Mouse (Mus musculus): Measurements from ENCODE around the gene Ttc23. TPM values are rescaled to one million over a fixed set of nuclear protein-coding genes. Genes with fewer than 3 reads are reported as not detected.

The Ttc23 gene
- total and polyA plus RNA-seq, 3 experiments = 0.42 to 4.8 TPM; not detected in 1

GRCm38 (mm10) chr7:67749441-67750239 is 102.4 kb downstream of the Ttc23 start:
- no peaks in the 10 kb centered on the region for H3K27me3 ChIP-seq (ENCODE audit: control insufficient read depth in 1 of 2, insufficient read depth in 2 of 2, low read length in 2 of 2)
- no peak for TF ChIP-seq MXI1 (IDR thresholded peaks at IDR 0.05; ENCODE audit: low read depth, low read length)
- no peak for TF ChIP-seq GATA1 (IDR thresholded peaks at IDR 0.05; ENCODE audit: low read depth, low read length)
- TF ChIP-seq CTCF (IDR thresholded peaks at IDR 0.05 in 2 of 3, conservative IDR thresholded peaks at IDR 0.05 in 1 of 3; ENCODE audit: control insufficient read depth in 1 of 3, insufficient read depth in 1 of 3, low read depth in 2 of 3, low read length in 3 of 3, poor library complexity in 1 of 3, severe bottlenecking in 1 of 3) = no peak
- no peak for TF ChIP-seq MEF2A (IDR thresholded peaks at IDR 0.05; ENCODE audit: extremely low read depth, insufficient replicate concordance, low read depth, low read length, poor library complexity, severe bottlenecking)
- no peak for TF ChIP-seq UBTF (IDR thresholded peaks at IDR 0.05; ENCODE audit: borderline replicate concordance, insufficient read depth, low read depth, low read length)
- no peak for TF ChIP-seq KAT2A (conservative IDR thresholded peaks at IDR 0.05; ENCODE audit: low read depth, low read length)
- no peak for TF ChIP-seq MYC (IDR thresholded peaks at IDR 0.05; ENCODE audit: low read depth, low read length)
- no peak overlapping the region for H3K27ac ChIP-seq (ENCODE audit: control insufficient read depth, low read depth, low read length)
- DNase-seq (ENCODE audit: low read depth, low spot score) = no peak
- no peak overlapping the region for H3K4me3 ChIP-seq (ENCODE audit: control insufficient read depth in 1 of 2, insufficient read depth in 1 of 2, low read depth in 2 of 2, low read length in 2 of 2)
- H3K9me3 ChIP-seq (replicated peaks; ENCODE audit: insufficient read depth, low read length) = no peaks in the 10 kb centered on the region
- H3K4me1 ChIP-seq (ENCODE audit: control insufficient read depth in 1 of 2, insufficient read depth in 2 of 2, low read length in 2 of 2) = no peaks in the 10 kb centered on the region
- no peak overlapping the region for H3K9ac ChIP-seq (ENCODE audit: control insufficient read depth, low read depth, low read length, poor library complexity, severe bottlenecking)
- no peaks in the 10 kb centered on the region for H3K36me3 ChIP-seq (ENCODE audit: control insufficient read depth in 1 of 2, insufficient read depth in 2 of 2, low read length in 2 of 2)
- H3K79me2 ChIP-seq (ENCODE audit: control insufficient read depth, insufficient read depth, low read length, poor library complexity) = no peaks in the 10 kb centered on the region

- Histone ChIP-seq H3K79me2 (ENCODE audit: control insufficient read depth, insufficient read depth, low read length, poor library complexity) (no peaks in the 10 kb centered on the region), H3K27me3 (ENCODE audit: control insufficient read depth in 1 of 2, insufficient read depth in 2 of 2, low read length in 2 of 2) (no peaks in the 10 kb centered on the region), H3K9ac (ENCODE audit: control insufficient read depth, low read depth, low read length, poor library complexity, severe bottlenecking) (no peak overlapping the region), H3K4me1 (ENCODE audit: control insufficient read depth in 1 of 2, insufficient read depth in 2 of 2, low read length in 2 of 2) (no peaks in the 10 kb centered on the region), H3K27ac (ENCODE audit: control insufficient read depth, low read depth, low read length) (no peak overlapping the region), H3K36me3 (ENCODE audit: control insufficient read depth in 1 of 2, insufficient read depth in 2 of 2, low read length in 2 of 2) (no peaks in the 10 kb centered on the region), H3K4me3 (ENCODE audit: control insufficient read depth in 1 of 2, insufficient read depth in 1 of 2, low read depth in 2 of 2, low read length in 2 of 2) (no peak overlapping the region), H3K9me3 (replicated peaks; ENCODE audit: insufficient read depth, low read length) (no peaks in the 10 kb centered on the region)
- no peak for DNase-seq (ENCODE audit: low read depth, low spot score)
- TF ChIP-seq MAFK (IDR thresholded peaks at IDR 0.05; ENCODE audit: borderline replicate concordance, low read depth, low read length) = no peak
- no peak for TF ChIP-seq SMC3 (IDR thresholded peaks at IDR 0.05; ENCODE audit: low read depth, low read length)
- TF ChIP-seq USF1 (IDR thresholded peaks at IDR 0.05; ENCODE audit: low read depth, low read length) = no peak
These were observed 107.4 kb downstream of the Ttc23 start for GRCm38 (mm10) chr7:67754606-67755005.

GRCm38 (mm10) chr7:67755366-67755765 is 108.2 kb downstream of the Ttc23 start:
- H3K9ac ChIP-seq (ENCODE audit: control insufficient read depth, low read depth, low read length, poor library complexity, severe bottlenecking) = no peak overlapping the region
- no peaks in the 10 kb centered on the region for H3K4me1 ChIP-seq (ENCODE audit: control insufficient read depth in 1 of 2, insufficient read depth in 2 of 2, low read length in 2 of 2)
- no peaks in the 10 kb centered on the region for H3K9me3 ChIP-seq (replicated peaks; ENCODE audit: insufficient read depth, low read length)
- no peak for DNase-seq (ENCODE audit: low read depth, low spot score)
- no peak overlapping the region for H3K27ac ChIP-seq (ENCODE audit: control insufficient read depth, low read depth, low read length)
- TF ChIP-seq SMC3 (IDR thresholded peaks at IDR 0.05; ENCODE audit: low read depth, low read length) (no peak), MYC (IDR thresholded peaks at IDR 0.05; ENCODE audit: low read depth, low read length) (no peak), BHLHE40 (IDR thresholded peaks at IDR 0.05; ENCODE audit: borderline replicate concordance, low read depth, low read length) (no peak), MAZ (IDR thresholded peaks at IDR 0.05; ENCODE audit: low read depth, low read length) (no peak), GATA1 (IDR thresholded peaks at IDR 0.05; ENCODE audit: low read depth, low read length) (no peak), ETS1 (IDR thresholded peaks at IDR 0.05; ENCODE audit: low read depth, low read length) (no peak), POLR2AphosphoS5 (IDR thresholded peaks at IDR 0.05; ENCODE audit: borderline replicate concordance, low read depth, low read length) (no peak), ZKSCAN1 (IDR thresholded peaks at IDR 0.05; ENCODE audit: low read depth, low read length) (no peak), MAFK (IDR thresholded peaks at IDR 0.05; ENCODE audit: borderline replicate concordance, low read depth, low read length) (no peak), ELF1 (IDR thresholded peaks at IDR 0.05; ENCODE audit: low read depth, low read length) (no peak), MYB (IDR thresholded peaks at IDR 0.05; ENCODE audit: low read depth, low read length) (no peak), CHD2 (IDR thresholded peaks at IDR 0.05; ENCODE audit: low read length) (no peak), UBTF (IDR thresholded peaks at IDR 0.05; ENCODE audit: borderline replicate concordance, insufficient read depth, low read depth, low read length) (no peak), MAX (IDR thresholded peaks at IDR 0.05; ENCODE audit: low read length) (no peak), GABPA (IDR thresholded peaks at IDR 0.05; ENCODE audit: low read depth, low read length) (no peak), NRF1 (IDR thresholded peaks at IDR 0.05; ENCODE audit: insufficient read depth, low read depth, low read length, poor library complexity, severe bottlenecking) (no peak), E2F4 (IDR thresholded peaks at IDR 0.05; ENCODE audit: borderline replicate concordance, low read depth, low read length) (no peak)
- H3K4me3 ChIP-seq (ENCODE audit: control insufficient read depth in 1 of 2, insufficient read depth in 1 of 2, low read depth in 2 of 2, low read length in 2 of 2) = no peak overlapping the region
- no peaks in the 10 kb centered on the region for H3K79me2 ChIP-seq (ENCODE audit: control insufficient read depth, insufficient read depth, low read length, poor library complexity)
- H3K27me3 ChIP-seq (ENCODE audit: control insufficient read depth in 1 of 2, insufficient read depth in 2 of 2, low read length in 2 of 2) = no peaks in the 10 kb centered on the region
- no peaks in the 10 kb centered on the region for H3K36me3 ChIP-seq (ENCODE audit: control insufficient read depth in 1 of 2, insufficient read depth in 2 of 2, low read length in 2 of 2)
